Mouse (Mus musculus): ENCODE results near the gene Adamtsl1. TPM values are rescaled to one million over a fixed set of nuclear protein-coding genes. Genes with fewer than 3 reads are reported as not detected.

Gene Adamtsl1
- polyA plus RNA-seq, 1 experiment from 2014 or later = 22.0 TPM

- Histone ChIP-seq H3K4me1 (peaks cover 4% of the 10 kb centered on the region), H3K27ac (no peak overlapping the region), H3K4me2 (replicated peaks) (no peak overlapping the region), H3K36me3 (no peaks in the 10 kb centered on the region), H3K27me3 (replicated peaks) (no peaks in the 10 kb centered on the region), H3K4me3 (no peak overlapping the region), H3K9ac (no peak overlapping the region), H3K9me3 (no peaks in the 10 kb centered on the region)
- 12% methylated on average over 8 of the region's 8 CpGs for WGBS
- ATAC-seq (ENCODE audit: low FRiP score, low read depth) = no peak
Observed at GRCm38 (mm10) chr4:86031041-86031440, 517.1 kb downstream of the Adamtsl1 start.

- no peaks in the 10 kb centered on the region for H3K36me3 ChIP-seq
- H3K4me1 ChIP-seq = no peaks in the 10 kb centered on the region
- no peak overlapping the region for H3K9ac ChIP-seq
- H3K4me2 ChIP-seq (replicated peaks) = no peak overlapping the region
- ATAC-seq (ENCODE audit: low FRiP score, low read depth) = no peak
- H3K9me3 ChIP-seq = no peaks in the 10 kb centered on the region
- 43% methylated on average over 8 of the region's 8 CpGs for WGBS
- no peak overlapping the region for H3K4me3 ChIP-seq
- no peak overlapping the region for H3K27ac ChIP-seq
- H3K27me3 ChIP-seq (replicated peaks) = no peaks in the 10 kb centered on the region
Observed at GRCm38 (mm10) chr4:86040921-86041320, 526.9 kb downstream of the Adamtsl1 start.

GRCm38 (mm10) chr4:86045448-86045847 lies 531.5 kb downstream of the Adamtsl1 start:
- Histone ChIP-seq H3K4me3 (no peak overlapping the region), H3K9me3 (no peaks in the 10 kb centered on the region), H3K4me2 (replicated peaks) (no peak overlapping the region), H3K36me3 (no peaks in the 10 kb centered on the region), H3K27me3 (replicated peaks) (no peaks in the 10 kb centered on the region), H3K27ac (no peak overlapping the region), H3K9ac (no peak overlapping the region), H3K4me1 (no peaks in the 10 kb centered on the region)
- 80% methylated on average over 6 of the region's 6 CpGs for WGBS
- peak; percentile 71; the same call in 1 of the 2 replicates for ATAC-seq (ENCODE audit: low FRiP score, low read depth)

GRCm38 (mm10) chr4:86045876-86046275 lies 531.9 kb downstream of the Adamtsl1 start:
- Histone ChIP-seq H3K4me3 (no peak overlapping the region), H3K27ac (no peak overlapping the region), H3K27me3 (replicated peaks) (no peaks in the 10 kb centered on the region), H3K9me3 (no peaks in the 10 kb centered on the region), H3K4me2 (replicated peaks) (no peak overlapping the region), H3K36me3 (no peaks in the 10 kb centered on the region), H3K9ac (no peak overlapping the region), H3K4me1 (no peaks in the 10 kb centered on the region)
- WGBS = 48% methylated on average over 6 of the region's 6 CpGs
- 0 out of 2 replicates have a peak, but pooled peaks have one; percentile 76 for ATAC-seq (ENCODE audit: low FRiP score, low read depth)

GRCm38 (mm10) chr4:86046881-86047280 lies 532.9 kb downstream of the Adamtsl1 start:
- no peak overlapping the region for H3K4me3 ChIP-seq
- no peaks in the 10 kb centered on the region for H3K27me3 ChIP-seq (replicated peaks)
- H3K36me3 ChIP-seq = no peaks in the 10 kb centered on the region
- no peak overlapping the region for H3K27ac ChIP-seq
- H3K4me1 ChIP-seq = no peaks in the 10 kb centered on the region
- no peak overlapping the region for H3K4me2 ChIP-seq (replicated peaks)
- ATAC-seq (ENCODE audit: low FRiP score, low read depth) = no peak
- no peak overlapping the region for H3K9ac ChIP-seq
- WGBS = 85% methylated on average over 1 of the region's 1 CpGs
- no peaks in the 10 kb centered on the region for H3K9me3 ChIP-seq

GRCm38 (mm10) chr4:86053487-86054237 lies 539.7 kb downstream of the Adamtsl1 start:
- H3K4me2 ChIP-seq (replicated peaks) = peak overlapping the region; percentile 62
- 0 out of 2 replicates have a peak overlapping the region, but pooled peaks have one; percentile 12 for H3K27ac ChIP-seq

GRCm38 (mm10) chr4:86060614-86061013 lies 546.6 kb downstream of the Adamtsl1 start:
- no peaks in the 10 kb centered on the region for H3K9me3 ChIP-seq
- WGBS = 91% methylated on average over 4 of the region's 4 CpGs
- no peak for ATAC-seq (ENCODE audit: low FRiP score, low read depth)

More at GRCm38 (mm10) chr4:86053487-86054237, 539.7 kb downstream of the Adamtsl1 start:
- WGBS = under 1% methylated on average over 19 of the region's 20 CpGs
- peak overlapping the region; percentile 33 for H3K9ac ChIP-seq
- no peaks in the 10 kb centered on the region for H3K27me3 ChIP-seq (replicated peaks)
- peak overlapping the region; percentile 43 for H3K4me3 ChIP-seq
- H3K9me3 ChIP-seq = no peaks in the 10 kb centered on the region
- peaks cover 4% of the 10 kb centered on the region; the same call in 1 of the 2 replicates for H3K4me1 ChIP-seq
- no peaks in the 10 kb centered on the region for H3K36me3 ChIP-seq
- ATAC-seq (ENCODE audit: low FRiP score, low read depth) = peak; percentile 99

GRCm38 (mm10) chr4:86068376-86068775 lies 554.4 kb downstream of the Adamtsl1 start:
- ATAC-seq (ENCODE audit: low FRiP score, low read depth) = no peak
- H3K4me1 ChIP-seq = peaks cover 18% of the 10 kb centered on the region
- H3K4me2 ChIP-seq (replicated peaks) = no peak overlapping the region
- no peaks in the 10 kb centered on the region for H3K36me3 ChIP-seq
- no peak overlapping the region for H3K27ac ChIP-seq
- H3K4me3 ChIP-seq = no peak overlapping the region
- no peaks in the 10 kb centered on the region for H3K9me3 ChIP-seq
- no peak overlapping the region for H3K9ac ChIP-seq
- 78% methylated on average over 5 of the region's 5 CpGs for WGBS
- no peaks in the 10 kb centered on the region for H3K27me3 ChIP-seq (replicated peaks)

More at GRCm38 (mm10) chr4:86060614-86061013, 546.6 kb downstream of the Adamtsl1 start:
- H3K27ac ChIP-seq = no peak overlapping the region
- no peaks in the 10 kb centered on the region for H3K36me3 ChIP-seq
- H3K4me2 ChIP-seq (replicated peaks) = no peak overlapping the region
- H3K4me3 ChIP-seq = no peak overlapping the region
- H3K27me3 ChIP-seq (replicated peaks) = no peaks in the 10 kb centered on the region
- H3K4me1 ChIP-seq = no peaks in the 10 kb centered on the region
- H3K9ac ChIP-seq = no peak overlapping the region

- 32% methylated on average over 13 of the region's 13 CpGs for WGBS
- Histone ChIP-seq H3K4me1 (peaks cover 18% of the 10 kb centered on the region), H3K4me2 (replicated peaks) (peak overlapping the region; percentile 20), H3K36me3 (no peaks in the 10 kb centered on the region), H3K27ac (peak overlapping the region; percentile 51; the same call in 1 of the 2 replicates), H3K27me3 (replicated peaks) (no peaks in the 10 kb centered on the region), H3K9me3 (no peaks in the 10 kb centered on the region), H3K9ac (no peak overlapping the region), H3K4me3 (no peak overlapping the region)
- ATAC-seq (ENCODE audit: low FRiP score, low read depth) = peak; percentile 94
Observed at GRCm38 (mm10) chr4:86068875-86069718, 555.1 kb downstream of the Adamtsl1 start.

- no peak for ATAC-seq (ENCODE audit: low FRiP score, low read depth)
- Histone ChIP-seq H3K9me3 (no peaks in the 10 kb centered on the region), H3K4me2 (replicated peaks) (no peak overlapping the region), H3K9ac (no peak overlapping the region), H3K27me3 (replicated peaks) (no peaks in the 10 kb centered on the region), H3K36me3 (no peaks in the 10 kb centered on the region), H3K27ac (no peak overlapping the region), H3K4me3 (no peak overlapping the region), H3K4me1 (peaks cover 4% of the 10 kb centered on the region; the same call in 1 of the 2 replicates)
- WGBS = 41% methylated on average over 1 of the region's 1 CpGs
Observed at GRCm38 (mm10) chr4:86074871-86075270, 560.9 kb downstream of the Adamtsl1 start.

GRCm38 (mm10) chr4:86077355-86077754 lies 563.4 kb downstream of the Adamtsl1 start:
- Histone ChIP-seq H3K27ac (no peak overlapping the region), H3K9me3 (no peaks in the 10 kb centered on the region), H3K9ac (no peak overlapping the region), H3K36me3 (no peaks in the 10 kb centered on the region), H3K4me2 (replicated peaks) (no peak overlapping the region), H3K4me3 (no peak overlapping the region), H3K27me3 (replicated peaks) (no peaks in the 10 kb centered on the region), H3K4me1 (no peaks in the 10 kb centered on the region)
- 95% methylated on average over 2 of the region's 2 CpGs for WGBS
- no peak for ATAC-seq (ENCODE audit: low FRiP score, low read depth)

- ATAC-seq (ENCODE audit: low FRiP score, low read depth) = no peak
- WGBS = 75% methylated on average over 3 of the region's 3 CpGs
Observed at GRCm38 (mm10) chr4:86077854-86078253, 563.9 kb downstream of the Adamtsl1 start.

More at GRCm38 (mm10) chr4:86077854-86078253, 563.9 kb downstream of the Adamtsl1 start:
- Histone ChIP-seq H3K9ac (no peak overlapping the region), H3K4me2 (replicated peaks) (no peak overlapping the region), H3K27me3 (replicated peaks) (no peaks in the 10 kb centered on the region), H3K9me3 (no peaks in the 10 kb centered on the region), H3K4me3 (no peak overlapping the region), H3K36me3 (no peaks in the 10 kb centered on the region), H3K4me1 (no peaks in the 10 kb centered on the region), H3K27ac (no peak overlapping the region)
